Mouse (Mus musculus): ENCODE data around the gene Nkd1. TPM values are rescaled to one million over a fixed set of nuclear protein-coding genes. Genes with fewer than 3 reads are reported as not detected.

Gene Nkd1
- polyA plus RNA-seq, 1 experiment: 0.11 TPM

- no peak overlapping the region for H3ac ChIP-seq (ENCODE audit: control insufficient read depth, insufficient read length)
- H3K4me3 ChIP-seq: no peak overlapping the region
- H3K4me2 ChIP-seq (ENCODE audit: low read depth): peak overlapping the region; percentile 24
- no peaks in the 10 kb centered on the region for H3K79me2 ChIP-seq (ENCODE audit: control insufficient read depth, insufficient read depth)
- H3K27me3 ChIP-seq (ENCODE audit: control insufficient read depth, insufficient read depth, insufficient read length): peaks cover 19% of the 10 kb centered on the region
- TF ChIP-seq SRF (IDR thresholded peaks at IDR 0.05; ENCODE audit: control insufficient read depth, insufficient read length, low read depth) (no peak), POLR2A (IDR thresholded peaks at IDR 0.05; ENCODE audit: insufficient read length, low read depth) (no peak), MYOD1 (IDR thresholded peaks at IDR 0.05; ENCODE audit: control insufficient read depth in 1 of 3, insufficient read length in 2 of 3, low read depth in 2 of 3) (no peak), USF1 (IDR thresholded peaks at IDR 0.05; ENCODE audit: low read depth) (no peak), CEBPB (IDR thresholded peaks at IDR 0.05; ENCODE audit: insufficient read depth, poor library complexity, severe bottlenecking) (no peak), TCF12 (IDR thresholded peaks at IDR 0.05; ENCODE audit: insufficient read depth, poor library complexity, severe bottlenecking) (no peak), MYOG (IDR thresholded peaks at IDR 0.05; ENCODE audit: control insufficient read depth in 1 of 3, insufficient read depth in 1 of 3, insufficient read length in 2 of 3, low read depth in 2 of 3) (no peak), REST (IDR thresholded peaks at IDR 0.05; ENCODE audit: insufficient read depth, insufficient read length) (no peak), POLR2AphosphoS2 (IDR thresholded peaks at IDR 0.05; ENCODE audit: insufficient read length, low read depth) (no peak), E2F4 (IDR thresholded peaks at IDR 0.05; ENCODE audit: insufficient read depth) (no peak), MAX (IDR thresholded peaks at IDR 0.05; ENCODE audit: low read depth) (no peak), TCF3 (IDR thresholded peaks at IDR 0.05; ENCODE audit: insufficient read length, low read depth) (no peak)
- H3K36me3 ChIP-seq (ENCODE audit: control insufficient read depth, insufficient read depth): no peaks in the 10 kb centered on the region
Measured at GRCm38 (mm10) chr8:88568211-88568610, 47.1 kb downstream of the Nkd1 start.

GRCm38 (mm10) chr8:88569366-88569765, 48.2 kb downstream of the Nkd1 start:
- TF ChIP-seq E2F4 (IDR thresholded peaks at IDR 0.05; ENCODE audit: insufficient read depth) (no peak), REST (IDR thresholded peaks at IDR 0.05; ENCODE audit: insufficient read depth, insufficient read length) (no peak), SRF (IDR thresholded peaks at IDR 0.05; ENCODE audit: control insufficient read depth, insufficient read length, low read depth) (no peak), TCF12 (IDR thresholded peaks at IDR 0.05; ENCODE audit: insufficient read depth, poor library complexity, severe bottlenecking) (peak; percentile 43), USF1 (IDR thresholded peaks at IDR 0.05; ENCODE audit: low read depth) (no peak), MYOD1 (IDR thresholded peaks at IDR 0.05; ENCODE audit: control insufficient read depth in 1 of 3, insufficient read length in 2 of 3, low read depth in 2 of 3) (peak; percentile 27 to 44 (median 36)), MYOG (IDR thresholded peaks at IDR 0.05; ENCODE audit: control insufficient read depth in 1 of 3, insufficient read depth in 1 of 3, insufficient read length in 2 of 3, low read depth in 2 of 3) (peak in 1 of 3 experiments; percentile 81), CEBPB (IDR thresholded peaks at IDR 0.05; ENCODE audit: insufficient read depth, poor library complexity, severe bottlenecking) (no peak; the same call in 1 of the 2 replicates), MAX (IDR thresholded peaks at IDR 0.05; ENCODE audit: low read depth) (no peak)
- H3K36me3 ChIP-seq (ENCODE audit: control insufficient read depth, insufficient read depth): no peaks in the 10 kb centered on the region
- no peaks in the 10 kb centered on the region for H3K79me2 ChIP-seq (ENCODE audit: control insufficient read depth, insufficient read depth)
- peaks cover 19% of the 10 kb centered on the region for H3K27me3 ChIP-seq (ENCODE audit: control insufficient read depth, insufficient read depth, insufficient read length)
- H3K4me3 ChIP-seq: no peak overlapping the region
- H3ac ChIP-seq (ENCODE audit: control insufficient read depth, insufficient read length): no peak overlapping the region
- H3K4me2 ChIP-seq (ENCODE audit: low read depth): peak overlapping the region; percentile 22

GRCm38 (mm10) chr8:88570293-88570998, 49.3 kb downstream of the Nkd1 start:
- Histone ChIP-seq H3K36me3 (ENCODE audit: control insufficient read depth, insufficient read depth) (no peaks in the 10 kb centered on the region), H3K27me3 (ENCODE audit: control insufficient read depth, insufficient read depth, insufficient read length) (peaks cover 13% of the 10 kb centered on the region), H3K4me3 (no peak overlapping the region), H3K79me2 (ENCODE audit: control insufficient read depth, insufficient read depth) (no peaks in the 10 kb centered on the region), H3K4me2 (ENCODE audit: low read depth) (peak overlapping the region; percentile 2), H3ac (ENCODE audit: control insufficient read depth, insufficient read length) (no peak overlapping the region)
- TF ChIP-seq MAX (IDR thresholded peaks at IDR 0.05; ENCODE audit: low read depth): no peak
- TF ChIP-seq SRF (IDR thresholded peaks at IDR 0.05; ENCODE audit: control insufficient read depth, insufficient read length, low read depth): peak; percentile 91
- no peak for TF ChIP-seq REST (IDR thresholded peaks at IDR 0.05; ENCODE audit: insufficient read depth, insufficient read length)
- no peak for TF ChIP-seq E2F4 (IDR thresholded peaks at IDR 0.05; ENCODE audit: insufficient read depth)
- TF ChIP-seq TCF12 (IDR thresholded peaks at IDR 0.05; ENCODE audit: insufficient read depth, poor library complexity, severe bottlenecking): no peak

DNA sequence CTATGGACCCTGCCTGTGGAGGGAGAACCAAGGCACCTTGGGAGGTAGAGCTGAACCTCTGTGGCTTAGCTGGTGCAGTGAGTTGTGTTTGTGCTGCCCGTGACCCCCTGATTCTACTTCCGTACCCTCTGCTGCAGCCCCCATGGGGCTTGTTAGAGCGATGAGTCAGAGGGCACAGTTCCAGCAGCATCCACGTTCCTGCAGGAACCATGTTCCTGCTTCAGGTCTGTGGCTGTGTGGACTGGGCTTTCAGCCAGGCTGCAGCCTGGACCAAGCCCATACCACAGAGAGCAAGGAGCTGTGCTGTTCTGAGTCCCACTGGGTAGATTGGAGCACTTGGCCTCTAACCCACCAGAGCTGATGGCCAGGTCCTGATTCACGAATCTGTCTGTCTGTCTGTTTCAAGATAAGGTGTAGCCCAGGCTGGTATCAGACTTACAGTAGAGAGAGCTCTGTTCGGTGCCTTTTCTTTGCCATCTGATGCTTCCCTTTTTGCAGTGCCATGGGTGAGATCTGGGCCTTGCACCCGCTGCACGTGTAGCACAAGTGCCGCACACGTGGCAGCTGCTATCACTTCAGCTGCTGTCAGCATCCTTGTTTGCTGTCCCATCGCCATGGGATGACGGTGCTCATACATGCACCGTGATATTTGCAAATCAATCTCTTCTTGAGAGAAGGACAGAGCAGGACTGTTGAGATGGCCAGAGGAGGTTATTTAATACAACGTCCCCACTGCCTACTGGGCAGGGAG, 50.5 kb downstream of the Nkd1 start:
- Histone ChIP-seq H3K36me3 (ENCODE audit: control insufficient read depth, insufficient read depth) (no peaks in the 10 kb centered on the region), H3K4me2 (ENCODE audit: low read depth) (no peak overlapping the region), H3K4me3 (no peak overlapping the region), H3K27me3 (ENCODE audit: control insufficient read depth, insufficient read depth, insufficient read length) (peaks cover 6% of the 10 kb centered on the region), H3K79me2 (ENCODE audit: control insufficient read depth, insufficient read depth) (no peaks in the 10 kb centered on the region), H3ac (ENCODE audit: control insufficient read depth, insufficient read length) (no peak overlapping the region)
- TF ChIP-seq MYOG (IDR thresholded peaks at IDR 0.05; ENCODE audit: control insufficient read depth in 1 of 3, insufficient read depth in 1 of 3, insufficient read length in 2 of 3, low read depth in 2 of 3): peak in 2 of 3 experiments; percentile 60 to 69
- TF ChIP-seq USF1 (IDR thresholded peaks at IDR 0.05; ENCODE audit: low read depth): no peak
- TF ChIP-seq MYOD1 (IDR thresholded peaks at IDR 0.05; ENCODE audit: control insufficient read depth in 1 of 3, insufficient read length in 2 of 3, low read depth in 2 of 3): peak in 2 of 3 experiments; percentile 47 to 60
- TF ChIP-seq SRF (IDR thresholded peaks at IDR 0.05; ENCODE audit: control insufficient read depth, insufficient read length, low read depth): no peak
- TF ChIP-seq TCF3 (IDR thresholded peaks at IDR 0.05; ENCODE audit: insufficient read length, low read depth): peak; percentile 33
- no peak for TF ChIP-seq REST (IDR thresholded peaks at IDR 0.05; ENCODE audit: insufficient read depth, insufficient read length)
- TF ChIP-seq TCF12 (IDR thresholded peaks at IDR 0.05; ENCODE audit: insufficient read depth, poor library complexity, severe bottlenecking): no peak
- TF ChIP-seq E2F4 (IDR thresholded peaks at IDR 0.05; ENCODE audit: insufficient read depth): no peak
- TF ChIP-seq CEBPB (IDR thresholded peaks at IDR 0.05; ENCODE audit: insufficient read depth, poor library complexity, severe bottlenecking): no peak
